Mouse (Mus musculus): ENCODE data around the gene Rpp30. TPM values are rescaled to one million over a fixed set of nuclear protein-coding genes. Genes with fewer than 3 reads are reported as not detected.

The Rpp30 gene
- polyA plus RNA-seq, 1 experiment = 3.4 TPM

GRCm38 (mm10) chr19:36111054-36111895 lies 27.8 kb downstream of the Rpp30 start:
- TF ChIP-seq GATA1 (IDR thresholded peaks at IDR 0.05; ENCODE audit: low read length) = no peak

- no peak for TF ChIP-seq GATA1 (IDR thresholded peaks at IDR 0.05; ENCODE audit: low read length)
Observed at GRCm38 (mm10) chr19:36112007-36112406, 28.5 kb downstream of the Rpp30 start.

GRCm38 (mm10) chr19:36116185-36116584 lies 32.7 kb downstream of the Rpp30 start:
- no peak for TF ChIP-seq GATA1 (IDR thresholded peaks at IDR 0.05; ENCODE audit: low read length)

- TF ChIP-seq GATA1 (IDR thresholded peaks at IDR 0.05; ENCODE audit: low read length) = no peak
Observed at GRCm38 (mm10) chr19:36119219-36119618, 35.7 kb downstream of the Rpp30 start.

GRCm38 (mm10) chr19:36119783-36120471 lies 36.4 kb downstream of the Rpp30 start, which contains the start of gene Ankrd1:
Gene Ankrd1, minus strand, starts transcription at chr19:36120099.
- TF ChIP-seq GATA1 (IDR thresholded peaks at IDR 0.05; ENCODE audit: low read length) = no peak

GRCm38 (mm10) chr19:36124203-36124602 lies 40.7 kb downstream of the Rpp30 start:
- no peak for TF ChIP-seq GATA1 (IDR thresholded peaks at IDR 0.05; ENCODE audit: low read length)

- TF ChIP-seq GATA1 (IDR thresholded peaks at IDR 0.05; ENCODE audit: low read length) = no peak
Observed at GRCm38 (mm10) chr19:36128440-36128839, 44.9 kb downstream of the Rpp30 start.

- no peak for TF ChIP-seq GATA1 (IDR thresholded peaks at IDR 0.05; ENCODE audit: low read length)
Observed at GRCm38 (mm10) chr19:36129213-36129612, 45.7 kb downstream of the Rpp30 start.

- TF ChIP-seq GATA1 (IDR thresholded peaks at IDR 0.05; ENCODE audit: low read length) = no peak
Observed at GRCm38 (mm10) chr19:36129643-36130042, 46.1 kb downstream of the Rpp30 start.

GRCm38 (mm10) chr19:36130181-36130580 lies 46.7 kb downstream of the Rpp30 start:
- no peak for TF ChIP-seq GATA1 (IDR thresholded peaks at IDR 0.05; ENCODE audit: low read length)

GRCm38 (mm10) chr19:36131990-36132389 lies 48.5 kb downstream of the Rpp30 start:
- TF ChIP-seq GATA1 (IDR thresholded peaks at IDR 0.05; ENCODE audit: low read length) = no peak

GRCm38 (mm10) chr19:36133064-36133463 lies 49.5 kb downstream of the Rpp30 start:
- TF ChIP-seq GATA1 (IDR thresholded peaks at IDR 0.05; ENCODE audit: low read length) = no peak

GRCm38 (mm10) chr19:36133731-36134130 lies 50.2 kb downstream of the Rpp30 start:
- no peak for TF ChIP-seq GATA1 (IDR thresholded peaks at IDR 0.05; ENCODE audit: low read length)

GRCm38 (mm10) chr19:36143571-36143970 lies 60.1 kb downstream of the Rpp30 start:
- no peak for TF ChIP-seq GATA1 (IDR thresholded peaks at IDR 0.05; ENCODE audit: low read length)

- TF ChIP-seq GATA1 (IDR thresholded peaks at IDR 0.05; ENCODE audit: low read length) = no peak
Observed at GRCm38 (mm10) chr19:36148578-36148977, 65.1 kb downstream of the Rpp30 start.

- TF ChIP-seq GATA1 (IDR thresholded peaks at IDR 0.05; ENCODE audit: low read length) = no peak
Observed at GRCm38 (mm10) chr19:36150241-36151007, 66.9 kb downstream of the Rpp30 start.

Other genes starting within 250 kb of the Rpp30 start
- gene Htr7, start 26.2 kb upstream of the Rpp30 start, polyA plus RNA-seq (2012) = not detected in 2 replicates
- gene Ankrd1, start 36.4 kb downstream of the Rpp30 start, polyA plus RNA-seq (2012) = not detected in 2 replicates